ENCODE assay signal across 25 mouse cellular contexts in the genomic region with DNA sequence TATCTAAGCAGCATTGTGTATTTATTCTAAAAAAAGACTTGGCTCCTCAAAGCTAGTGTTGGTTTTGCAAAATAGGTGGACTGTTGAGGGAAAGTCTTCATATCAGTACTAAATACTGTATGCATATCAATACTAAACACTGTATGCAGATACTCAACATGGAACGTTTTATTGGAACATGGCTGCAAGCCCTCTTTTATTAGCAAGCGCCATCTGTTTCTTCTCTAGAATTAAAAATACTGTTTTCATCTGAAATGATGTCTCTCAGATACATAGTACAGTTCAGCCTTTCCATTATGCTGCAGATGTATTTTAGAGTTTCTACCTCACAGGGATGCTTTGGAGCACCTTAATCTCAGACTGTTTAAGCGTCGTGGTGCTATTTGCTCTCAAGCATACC. TPM values are rescaled to one million over a fixed set of nuclear protein-coding genes. Genes with fewer than 3 reads are reported as not detected.
"Had no signal": no experiment of that assay in that cellular context is flagged by ENCODE, and none has a peak within 500 bp of the region (broad histone marks: within the 10 kb centered on the region; RNA-seq: fewer than 3 reads in every experiment).

No protein-coding gene starts in this region.

- H3K36me3 ChIP-seq: kidney, embryonic 15.5 days; limb, embryonic 10.5 days; limb, embryonic 13.5 days; liver, embryonic 12.5 days; liver, embryonic 15.5 days; lung, embryonic 15.5 days; midbrain, embryonic 10.5 days; midbrain, embryonic 13.5 days; neural tube, embryonic 13.5 days had no signal

- H3K27ac ChIP-seq: kidney, embryonic 15.5 days; limb, embryonic 10.5 days; limb, embryonic 13.5 days; liver, embryonic 12.5 days; liver, embryonic 15.5 days; lung, embryonic 15.5 days; midbrain, embryonic 10.5 days; midbrain, embryonic 13.5 days; neural tube, embryonic 13.5 days had no signal

- H3K9ac ChIP-seq: kidney, embryonic 15.5 days; limb, embryonic 13.5 days; liver, embryonic 12.5 days; liver, embryonic 15.5 days; lung, embryonic 15.5 days; midbrain, embryonic 13.5 days; neural tube, embryonic 13.5 days had no signal

- ATAC-seq: liver, embryonic 12.5 days; midbrain, embryonic 13.5 days; midbrain, embryonic 16.5 days had no signal

- H3K4me1 ChIP-seq: kidney, embryonic 15.5 days; liver, embryonic 12.5 days; liver, embryonic 15.5 days; megakaryocyte, embryonic 14.5 days; midbrain, embryonic 10.5 days; midbrain, embryonic 13.5 days; neural tube, embryonic 13.5 days had no signal

- DNase-seq: kidney, adult 11 months; kidney, adult 8-10 months; kidney, postnatal 10 days; kidney, postnatal 36 days; layer of hippocampus, postnatal 36 days; liver; lung, adult 18-20 months; lung, postnatal 10 days; lung, postnatal 36 days; retina, postnatal 1 day; thymus, adult 18-20 months; thymus, postnatal 36 days had no signal

- H3K4me3 ChIP-seq: kidney, embryonic 15.5 days; limb, embryonic 10.5 days; limb, embryonic 13.5 days; liver, embryonic 12.5 days; liver, embryonic 15.5 days; lung, embryonic 15.5 days; megakaryocyte, embryonic 14.5 days; midbrain, embryonic 10.5 days; midbrain, embryonic 13.5 days; myocyte; neural tube, embryonic 13.5 days had no signal

- H3K27me3 ChIP-seq: kidney, embryonic 15.5 days; limb, embryonic 13.5 days; liver, embryonic 12.5 days; liver, embryonic 15.5 days; lung, embryonic 15.5 days; megakaryocyte, embryonic 14.5 days; midbrain, embryonic 13.5 days; neural tube, embryonic 13.5 days had no signal

- H3K9me3 ChIP-seq: kidney, embryonic 15.5 days; limb, embryonic 10.5 days; limb, embryonic 13.5 days; liver, embryonic 12.5 days; liver, embryonic 15.5 days; lung, embryonic 15.5 days; midbrain, embryonic 10.5 days; midbrain, embryonic 13.5 days; neural tube, embryonic 13.5 days had no signal

- H3K4me2 ChIP-seq: kidney, embryonic 15.5 days; limb, embryonic 13.5 days; liver, embryonic 12.5 days; liver, embryonic 15.5 days; lung, embryonic 15.5 days; midbrain, embryonic 13.5 days; neural tube, embryonic 13.5 days had no signal

RNA-seq across cellular contexts. Expression of a gene that starts 49.3 kb away (rescaled TPM):
- total RNA-seq: monocyte, adult 5-6 weeks had no signal
